Mouse (Mus musculus) ES-Bruce4 (cell line): ENCODE results near the gene Pus1.

ENCODE experiments used
- CTCF ChIP-seq: IDR thresholded peaks from one replicate; pipeline ENCODE4 v1.8.1; 2011; ENCODE audit warnings: low read depth, low read length
- POLR2A ChIP-seq: IDR thresholded peaks from one replicate; pipeline ENCODE4 v1.8.1; 2011; ENCODE audit warnings: low read length; ENCODE audit not compliant: insufficient read depth

DNA sequence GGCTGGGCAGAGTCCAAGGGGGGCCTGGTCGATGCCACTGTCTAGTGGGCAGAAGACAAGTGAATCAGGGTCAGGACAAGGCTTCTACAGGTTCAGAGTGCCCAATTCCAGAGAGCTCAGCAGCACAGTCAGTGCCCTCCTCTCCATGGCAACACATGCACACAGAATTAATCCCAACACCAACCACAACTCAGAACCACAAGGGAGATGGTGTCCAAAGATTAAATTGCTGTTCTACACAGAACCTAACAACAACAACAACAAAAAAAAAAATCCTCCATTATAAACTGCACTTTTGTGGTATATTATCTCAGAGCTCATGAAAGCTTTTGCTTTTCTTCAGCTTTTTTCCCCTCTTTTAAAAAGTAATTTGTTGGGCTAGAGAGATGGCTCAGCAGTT is 44.9 kb downstream of the Pus1 start:
- TF ChIP-seq CTCF = no peak
- no peak for TF ChIP-seq POLR2A
